Mouse (Mus musculus) lung, adult 2 months (tissue): Measurements from ENCODE around the gene Plxnd1.

ENCODE experiments used
- CTCF ChIP-seq: fragments of 200-500 bp; IDR thresholded peaks from 2 replicates; pipeline ENCODE4 v1.5.1; 2011; ENCODE audit warnings: mild to moderate bottlenecking, low read length, control low read depth; ENCODE audit not compliant: insufficient read depth
- POLR2A ChIP-seq: fragments of 200-500 bp; IDR thresholded peaks from 2 replicates; pipeline ENCODE4 v1.6.1; 2011; ENCODE audit warnings: low read depth, mild to moderate bottlenecking, control low read depth, low read length, borderline replicate concordance; ENCODE audit errors: extremely low read depth

DNA sequence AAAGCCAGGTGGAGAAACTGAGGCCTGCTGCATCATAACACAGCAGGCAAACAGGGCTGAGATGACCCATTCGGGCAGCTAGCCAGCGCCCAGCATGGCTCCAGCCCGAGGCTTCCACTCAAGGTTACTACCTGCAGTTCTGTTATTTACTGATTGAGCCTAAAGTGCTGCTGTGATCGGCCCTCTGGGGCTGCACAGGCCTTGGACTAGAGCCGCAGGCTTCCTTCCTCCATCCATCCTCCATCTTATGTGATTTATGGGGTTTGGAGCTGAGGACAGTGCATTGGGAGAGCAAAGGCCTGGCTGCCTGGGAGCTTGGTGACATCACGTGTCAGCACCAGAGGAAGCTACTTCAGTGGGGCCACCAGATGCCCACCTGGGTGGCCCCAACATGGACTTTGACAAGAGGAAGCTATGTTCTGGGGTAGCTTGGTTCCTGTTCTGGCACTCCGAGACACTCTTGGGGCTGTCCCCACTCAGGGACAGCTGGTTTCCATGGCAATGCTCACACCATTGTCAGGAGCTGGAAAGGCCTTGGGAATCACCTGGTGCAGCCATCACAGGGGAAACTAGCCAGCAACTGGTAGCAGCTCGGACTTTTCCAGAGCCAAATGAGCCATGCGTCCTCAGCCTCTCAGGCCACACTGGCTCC is 7.6 kb downstream of the Plxnd1 start:
- TF ChIP-seq POLR2A (no peak), CTCF (no peak)
